Mouse (Mus musculus) liver, postnatal 0 days (tissue): Measurements from ENCODE around the gene Mapk10. TPM values are rescaled to one million over a fixed set of nuclear protein-coding genes. Genes with fewer than 3 reads are reported as not detected.

Experiments
- ATAC-seq: fragments of 200-750 bp; cut with Nextera tagmentation; 2 replicates; pipeline ENCODE4 v1.8.0; 2017; ENCODE audit warnings: mild to moderate bottlenecking, moderate library complexity
- DNase-seq: peaks from one replicate; pipeline ENCODE4 v3.0.0-alpha.2; 2016
- H3K27ac ChIP-seq: fragments of 300-500 bp; sonication (generic); 2 replicates; pipeline ENCODE4 v1.5.1; 2014; ENCODE audit warnings: antibody characterized with exemption, moderate library complexity, mild to moderate bottlenecking, low read depth
- H3K27me3 ChIP-seq: fragments of 300-500 bp; sonication (generic); 2 replicates; pipeline ENCODE4 v1.6.1; 2014; ENCODE audit warnings: low read length, control low read depth, mixed read lengths; ENCODE audit not compliant: insufficient read depth
- H3K36me3 ChIP-seq: fragments of 300-500 bp; sonication (generic); replicated peaks from 2 replicates; pipeline ENCODE4 v1.6.1; 2014; ENCODE audit warnings: mild to moderate bottlenecking, control low read depth, low read length, moderate library complexity, mixed read lengths; ENCODE audit not compliant: insufficient read depth
- H3K4me1 ChIP-seq: fragments of 300-500 bp; sonication (generic); 2 replicates; pipeline ENCODE4 v1.6.1; 2014; ENCODE audit warnings: antibody characterized with exemption, mild to moderate bottlenecking, control low read depth; ENCODE audit not compliant: insufficient read depth
- H3K4me2 ChIP-seq: fragments of 300-500 bp; sonication (generic); 2 replicates; pipeline ENCODE4 v1.6.1; 2014; ENCODE audit warnings: low read depth, mild to moderate bottlenecking, low read length, moderate library complexity, mixed read lengths
- H3K4me3 ChIP-seq: fragments of 300-500 bp; sonication (generic); 2 replicates; pipeline ENCODE4 v1.5.1; 2014; ENCODE audit warnings: low read depth, low read length
- H3K9ac ChIP-seq: fragments of 300-500 bp; sonication (generic); replicated peaks from 2 replicates; pipeline ENCODE4 v1.6.1; 2014; ENCODE audit warnings: mild to moderate bottlenecking, moderate library complexity
- H3K9me3 ChIP-seq: fragments of 300-500 bp; sonication (generic); 2 replicates; pipeline ENCODE4 v1.6.1; 2016; ENCODE audit warnings: mild to moderate bottlenecking, control low read depth, low read length, mixed read lengths
- CTCF ChIP-seq: sonication (generic); IDR thresholded peaks from 2 replicates; pipeline ENCODE4 v1.5.1; 2016; ENCODE audit warnings: antibody characterized with exemption, low read depth
- EP300 ChIP-seq: IDR thresholded peaks from 2 replicates; pipeline ENCODE4 v1.6.1; 2016; ENCODE audit warnings: antibody characterized with exemption, low read depth, mild to moderate bottlenecking
- WGBS: fragments of 180-500 bp; shearing (Covaris S2); extraction: QIAGEN DNeasy Blood & Tissue Kit; methylation state at CpG from one replicate; pipeline ENCODE4 v1.1.7; 2014; ENCODE audit not compliant: insufficient replicate concordance; 5-methylcytosine and 5-hydroxymethylcytosine counted together
- polyA plus RNA-seq: library from polyadenylated mRNA; unstranded; fragments of >200 nt; fragmentation: Nextera tagmentation; extraction: Ambion mirVana; gene quantifications from 2 replicates; pipeline ENCODE4 v1.2.1, GENCODE M21; 2015

Mapk10 gene
- polyA plus RNA-seq, result 0.05 TPM in 1 of 2 replicates, not detected in the other

DNA sequence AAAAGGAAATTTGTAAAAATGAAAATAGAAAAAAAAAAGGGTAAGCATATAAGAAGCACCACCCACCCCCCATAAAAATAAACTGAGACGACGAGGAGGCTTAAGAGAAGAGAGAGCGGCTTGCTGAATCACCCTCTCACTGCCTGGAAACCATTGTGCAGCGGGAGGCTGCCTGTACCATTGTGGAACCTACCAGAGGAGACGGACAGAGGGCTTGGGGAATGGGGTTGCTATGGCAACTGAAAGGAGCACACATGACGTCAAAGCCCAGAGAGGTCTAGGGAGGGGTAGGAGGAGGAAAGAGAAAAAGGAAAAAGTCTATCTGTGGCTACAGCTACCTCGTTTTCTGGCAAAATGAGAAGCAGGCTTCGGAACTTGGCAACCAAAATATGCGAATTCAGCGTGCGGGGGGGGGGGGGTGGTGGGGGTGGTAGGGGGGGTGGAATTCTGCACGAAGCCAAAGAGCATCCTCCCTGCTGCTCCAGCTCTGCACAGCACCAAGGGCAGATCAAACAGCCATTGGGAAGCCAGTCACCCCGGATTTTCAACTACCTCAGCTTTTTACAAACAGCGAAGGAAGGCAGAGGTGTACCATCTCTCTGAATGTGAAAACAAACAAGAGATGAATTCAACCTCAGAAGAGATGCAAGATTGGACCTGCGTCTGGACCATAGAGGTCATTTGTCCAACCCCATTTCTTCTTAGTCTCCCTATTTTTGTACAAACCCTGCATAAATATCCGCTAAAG lies at the start of gene Mapk10:
Mapk10 (minus strand) TSS at position 234 of the 748 bp plus-strand sequence.
- no peak within 1 kb of the TSS for H3K4me2 ChIP-seq

DNA sequence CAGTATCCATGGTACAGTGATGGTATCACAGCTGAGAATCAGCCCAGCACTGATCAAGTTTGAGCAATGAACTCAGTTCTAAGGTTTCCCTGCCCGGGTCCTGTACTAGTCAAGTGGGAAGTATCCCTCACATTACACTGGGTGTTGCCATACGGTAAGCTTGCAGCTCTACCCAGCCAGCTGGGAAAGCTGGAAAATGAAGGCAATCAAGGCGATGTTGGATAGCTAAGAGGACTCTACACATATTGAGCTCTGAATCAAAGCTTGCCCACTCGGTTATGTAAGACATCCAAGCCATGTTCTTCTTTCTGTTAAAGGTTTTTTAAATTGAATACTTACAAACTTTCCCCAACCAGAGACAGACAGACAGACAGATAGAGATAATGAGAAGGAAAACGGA lies 45.0 kb upstream of the Mapk10 start:
- Histone ChIP-seq H3K27me3 (no peaks in the 10 kb centered on the region), H3K4me1 (no peaks in the 10 kb centered on the region), H3K36me3 (no peaks in the 10 kb centered on the region), H3K4me3 (no peak overlapping the region), H3K9ac (no peak overlapping the region), H3K9me3 (no peaks in the 10 kb centered on the region), H3K27ac (no peak overlapping the region), H3K4me2 (no peak overlapping the region)
- TF ChIP-seq EP300 (no peak), CTCF (no peak)
- DNase-seq, result no peak
- 76% methylated on average over 5 of the region's 5 CpGs for WGBS
- no peak for ATAC-seq

More for the DNA sequence above, at the start of gene Mapk10:
- 12% methylated on average over 16 of the region's 16 CpGs for WGBS
- Histone ChIP-seq H3K9ac (no peak within 1 kb of the TSS), H3K4me1 (no peaks in the 10 kb centered on the region), H3K36me3 (no peaks in the 10 kb centered on the region), H3K27me3 (no peaks in the 10 kb centered on the region), H3K27ac (no peak within 1 kb of the TSS), H3K4me3 (no peak within 1 kb of the TSS), H3K9me3 (no peaks in the 10 kb centered on the region)
- no peak for TF ChIP-seq CTCF
- no peak for TF ChIP-seq EP300
- DNase-seq (no peak), ATAC-seq (no peak)

DNA sequence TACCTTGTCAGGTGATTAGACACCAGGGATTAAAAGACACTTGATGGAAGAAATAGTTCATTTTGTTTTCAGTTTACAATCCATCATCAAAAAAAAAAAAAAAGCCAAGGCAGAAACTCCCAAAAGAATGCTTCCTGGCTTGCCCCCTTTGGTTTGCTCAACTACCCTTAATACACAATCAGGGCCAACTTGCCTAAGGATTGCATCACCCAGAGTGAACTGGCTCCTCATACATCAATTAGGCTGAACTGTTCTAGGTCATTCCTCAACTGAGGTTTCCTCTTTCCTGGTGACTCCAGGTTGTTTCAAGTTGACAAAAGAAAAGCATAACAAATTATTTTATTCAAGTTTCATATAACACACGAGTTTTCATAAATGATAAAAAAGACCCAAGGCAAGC lies 31.3 kb upstream of the Mapk10 start:
- 48% methylated on average over 1 of the region's 1 CpGs for WGBS
- Histone ChIP-seq H3K4me3 (no peak overlapping the region), H3K9me3 (no peaks in the 10 kb centered on the region), H3K27me3 (no peaks in the 10 kb centered on the region), H3K9ac (no peak overlapping the region), H3K4me2 (no peak overlapping the region), H3K27ac (no peak overlapping the region), H3K4me1 (no peaks in the 10 kb centered on the region), H3K36me3 (no peaks in the 10 kb centered on the region)
- no peak for ATAC-seq
- TF ChIP-seq EP300, result no peak
- TF ChIP-seq CTCF, result no peak
- no peak for DNase-seq

- H3K9ac ChIP-seq, result no peak overlapping the region
- no peak overlapping the region for H3K4me2 ChIP-seq
- no peak overlapping the region for H3K27ac ChIP-seq
- no peaks in the 10 kb centered on the region for H3K27me3 ChIP-seq
- TF ChIP-seq CTCF (no peak), EP300 (no peak)
- DNase-seq, result no peak
- no peak overlapping the region for H3K4me3 ChIP-seq
- no peaks in the 10 kb centered on the region for H3K9me3 ChIP-seq
- ATAC-seq, result no peak
- H3K36me3 ChIP-seq, result no peaks in the 10 kb centered on the region
- H3K4me1 ChIP-seq, result no peaks in the 10 kb centered on the region
- 74% methylated on average over 4 of the region's 4 CpGs for WGBS
Measured at GRCm38 (mm10) chr5:103231822-103232221, 20.7 kb upstream of the Mapk10 start.

DNA sequence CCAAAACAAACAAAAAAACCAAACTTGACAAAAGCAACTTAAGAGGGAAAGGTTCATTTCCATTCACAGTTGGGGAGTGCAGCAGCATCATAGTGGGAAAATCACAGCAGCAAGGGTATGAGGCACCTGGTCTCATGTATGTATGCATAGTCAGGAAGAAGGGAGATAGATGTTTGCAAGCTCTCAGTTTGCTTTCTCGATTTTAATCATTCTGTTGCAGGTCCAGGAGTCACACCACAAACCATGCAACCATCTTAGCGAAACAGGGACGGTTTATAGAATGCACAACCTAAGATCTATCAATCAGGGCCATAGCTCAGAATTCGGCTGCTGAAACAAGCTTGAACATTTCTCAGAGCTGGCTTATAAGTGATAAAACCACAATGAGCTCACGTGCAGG lies 19.2 kb upstream of the Mapk10 start:
- 68% methylated on average over 5 of the region's 5 CpGs for WGBS
- TF ChIP-seq CTCF (no peak), EP300 (no peak)
- no peaks in the 10 kb centered on the region for H3K4me1 ChIP-seq
- no peaks in the 10 kb centered on the region for H3K27me3 ChIP-seq
- H3K36me3 ChIP-seq, result no peaks in the 10 kb centered on the region
- no peak for DNase-seq
- H3K9me3 ChIP-seq, result no peaks in the 10 kb centered on the region
- H3K4me3 ChIP-seq, result no peak overlapping the region
- H3K27ac ChIP-seq, result no peak overlapping the region
- H3K9ac ChIP-seq, result no peak overlapping the region
- no peak overlapping the region for H3K4me2 ChIP-seq
- no peak for ATAC-seq

- Histone ChIP-seq H3K4me1 (no peaks in the 10 kb centered on the region), H3K27ac (no peak overlapping the region), H3K36me3 (no peaks in the 10 kb centered on the region), H3K9me3 (no peaks in the 10 kb centered on the region), H3K4me2 (no peak overlapping the region), H3K27me3 (no peaks in the 10 kb centered on the region), H3K4me3 (no peak overlapping the region), H3K9ac (no peak overlapping the region)
- ATAC-seq (no peak), DNase-seq (no peak)
- no peak for TF ChIP-seq CTCF
- no peak for TF ChIP-seq EP300
- 69% methylated on average over 3 of the region's 3 CpGs for WGBS
Measured at GRCm38 (mm10) chr5:103229321-103229720, 18.2 kb upstream of the Mapk10 start.
